Mouse (Mus musculus) ES-E14 (cell line): ENCODE measurements around the gene Adtrp. TPM values are rescaled to one million over a fixed set of nuclear protein-coding genes. Genes with fewer than 3 reads are reported as not detected.

Source experiments
- DNase-seq: peaks from one replicate; pipeline ENCODE4 v3.0.0-alpha.2; 2013; ENCODE audit warnings: low read depth, low spot score
- H3K27ac ChIP-seq: 2 replicates; pipeline ENCODE4 v1.5.1; 2012; ENCODE audit warnings: low read depth, mild to moderate bottlenecking, low read length, moderate library complexity, mixed read lengths; ENCODE audit not compliant: poor library complexity, insufficient read depth, severe bottlenecking
- H3K36me3 ChIP-seq: 2 replicates; pipeline ENCODE4 v1.6.1; 2012; ENCODE audit warnings: mild to moderate bottlenecking, low read length, moderate library complexity, mixed read lengths; ENCODE audit not compliant: control insufficient read depth, poor library complexity, insufficient read depth, severe bottlenecking
- H3K4me1 ChIP-seq, 2 experiments: fragments of 150-350 bp in 1 of 2; sonication (generic) in 1 of 2; 2 replicates each; pipeline ENCODE4 v1.6.1; 2012; ENCODE audit warnings: low read length in 2 of 2, mild to moderate bottlenecking in 1 of 2, mixed read lengths in 1 of 2; ENCODE audit not compliant: control insufficient read depth in 2 of 2, insufficient read depth in 2 of 2, poor library complexity in 1 of 2
- H3K4me3 ChIP-seq, 2 experiments: fragments of 150-350 bp in 1 of 2; sonication (generic) in 1 of 2; 2 replicates each; pipeline ENCODE4 v1.5.1; 2012; ENCODE audit warnings: low read length in 2 of 2, low read depth in 1 of 2, mild to moderate bottlenecking in 1 of 2, mixed read lengths in 1 of 2; ENCODE audit not compliant: insufficient read depth in 1 of 2, poor library complexity in 1 of 2, severe bottlenecking in 1 of 2
- H3K9ac ChIP-seq: 2 replicates; pipeline ENCODE4 v1.6.1; 2012; ENCODE audit warnings: low read depth, mild to moderate bottlenecking, low read length, mixed read lengths; ENCODE audit not compliant: poor library complexity, insufficient read depth, severe bottlenecking
- H3K9me3 ChIP-seq: fragments of 150-350 bp; sonication (generic); 2 replicates; pipeline ENCODE4 v1.6.1; 2012; ENCODE audit warnings: low read depth, mild to moderate bottlenecking, low read length; ENCODE audit not compliant: control insufficient read depth, insufficient read depth
- CHD2 ChIP-seq: IDR thresholded peaks from 2 replicates; pipeline ENCODE4 v1.6.1; 2014; ENCODE audit warnings: mild to moderate bottlenecking, low read depth, low read length, inconsistent platforms
- HCFC1 ChIP-seq: IDR thresholded peaks from 2 replicates; pipeline ENCODE4 v1.6.1; 2012; ENCODE audit warnings: low read length, inconsistent platforms, borderline replicate concordance; ENCODE audit not compliant: insufficient read depth
- MAFK ChIP-seq: IDR thresholded peaks from 2 replicates; pipeline ENCODE4 v1.6.1; 2014; ENCODE audit warnings: mild to moderate bottlenecking, low read depth, low read length, inconsistent platforms; ENCODE audit not compliant: insufficient read depth
- ZC3H11A ChIP-seq: IDR thresholded peaks from 2 replicates; pipeline ENCODE4 v1.6.1; 2012; ENCODE audit warnings: low read depth, mild to moderate bottlenecking, inconsistent platforms, low read length, borderline replicate concordance
- ZNF384 ChIP-seq: IDR thresholded peaks from 2 replicates; pipeline ENCODE4 v1.6.1; 2012; ENCODE audit warnings: low read depth, low read length, inconsistent platforms
- in situ Hi-C, 2 experiments: fragments of 600-800 bp; cut with MboI; formaldehyde crosslinking; loops; one replicate each; pipeline ENCODE4 v1.15.1; 2025; ENCODE audit warnings: low sequenced_read_pairs in 2 of 2, inconsistent platforms in 1 of 2; ENCODE audit not compliant: unreplicated experiment in 2 of 2
- total RNA-seq: library from RNA; depleted of rRNA; stranded (reverse); fragments of 300-350 nt; gene quantifications from 2 replicates; pipeline ENCODE4 v1.2.3, GENCODE M21; 2012

The Adtrp gene
- total RNA-seq, 1 experiment = 0.58 TPM

DNA sequence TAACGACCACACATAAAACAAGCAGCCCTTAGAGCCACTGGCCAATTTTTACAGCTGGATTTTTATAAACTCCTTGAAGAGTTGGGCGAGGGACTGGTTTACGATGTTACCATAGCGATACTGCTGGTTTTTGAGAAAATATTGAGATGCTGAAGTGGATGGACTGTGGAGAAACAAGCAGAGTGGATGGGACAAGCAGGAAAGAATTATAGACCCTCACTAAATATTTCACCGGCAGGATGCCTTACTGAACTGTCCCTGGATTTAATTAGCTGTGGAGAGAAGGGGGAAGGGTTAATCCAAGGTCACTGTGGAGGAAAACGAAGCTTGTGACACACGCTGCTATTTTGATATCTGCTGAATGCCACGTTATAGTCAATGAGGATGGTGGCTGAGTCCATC is 24.7 kb upstream of the Adtrp start:
- no peak for DNase-seq
- Histone ChIP-seq H3K9me3 (no peaks in the 10 kb centered on the region), H3K4me3 (no peak overlapping the region), H3K27ac (no peak overlapping the region), H3K4me1 (no peaks in the 10 kb centered on the region), H3K9ac (no peak overlapping the region), H3K36me3 (no peaks in the 10 kb centered on the region)
- in situ Hi-C loops = no loop called here
- no peak for TF ChIP-seq ZC3H11A
- no peak for TF ChIP-seq HCFC1
- TF ChIP-seq ZNF384 = no peak
- TF ChIP-seq MAFK = no peak
- TF ChIP-seq CHD2 = no peak

DNA sequence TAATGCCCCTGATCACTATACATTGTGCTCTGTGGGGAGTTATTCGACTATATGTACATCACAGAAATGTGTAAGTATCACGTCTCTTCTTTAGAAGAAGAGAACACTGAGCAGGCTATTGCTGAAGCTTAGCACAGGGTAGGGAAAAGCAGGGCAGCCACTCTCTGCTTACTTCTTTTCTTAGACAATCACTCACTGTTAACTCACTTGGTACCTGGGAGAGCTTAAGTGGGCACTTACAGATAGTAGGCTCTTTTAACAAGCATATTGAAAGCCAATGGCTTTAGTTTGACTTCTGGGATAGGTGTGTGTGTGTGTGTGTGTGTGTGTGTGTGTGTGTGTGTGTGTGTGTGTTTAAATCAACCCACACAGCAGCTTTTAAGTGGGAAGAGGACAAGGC is 20.0 kb upstream of the Adtrp start:
- TF ChIP-seq ZC3H11A (no peak), HCFC1 (no peak), ZNF384 (no peak), MAFK (no peak), CHD2 (no peak)
- in situ Hi-C loops = no loop called here
- no peaks in the 10 kb centered on the region for H3K4me1 ChIP-seq
- no peaks in the 10 kb centered on the region for H3K9me3 ChIP-seq
- no peak overlapping the region for H3K9ac ChIP-seq
- no peaks in the 10 kb centered on the region for H3K36me3 ChIP-seq
- DNase-seq = no peak
- H3K27ac ChIP-seq = no peak overlapping the region
- H3K4me3 ChIP-seq = no peak overlapping the region

DNA sequence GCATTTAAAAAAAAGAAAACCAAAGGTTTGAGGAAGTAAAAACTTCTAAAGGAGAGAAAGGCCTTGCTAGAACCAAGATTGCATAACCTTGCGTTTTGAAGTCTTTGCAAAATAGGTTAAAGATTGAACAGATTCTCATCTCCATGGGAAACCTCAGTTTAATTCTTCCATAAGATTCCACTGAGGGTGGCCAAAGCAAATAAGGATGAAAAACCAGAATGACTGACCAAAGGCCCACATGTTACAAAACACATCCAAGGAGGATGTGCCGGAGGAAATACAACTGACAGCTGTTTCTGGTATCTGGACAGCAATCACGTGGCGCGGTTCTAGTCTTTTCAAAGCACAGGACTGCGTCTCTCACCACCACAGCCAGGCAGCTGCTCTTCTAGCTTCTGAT is 18.1 kb upstream of the Adtrp start:
- H3K4me1 ChIP-seq = no peaks in the 10 kb centered on the region
- DNase-seq = no peak
- in situ Hi-C loops = no loop called here
- no peaks in the 10 kb centered on the region for H3K36me3 ChIP-seq
- no peak overlapping the region for H3K27ac ChIP-seq
- no peak overlapping the region for H3K9ac ChIP-seq
- H3K4me3 ChIP-seq = no peak overlapping the region
- TF ChIP-seq ZC3H11A (no peak), HCFC1 (no peak), MAFK (no peak)
- no peaks in the 10 kb centered on the region for H3K9me3 ChIP-seq

DNA sequence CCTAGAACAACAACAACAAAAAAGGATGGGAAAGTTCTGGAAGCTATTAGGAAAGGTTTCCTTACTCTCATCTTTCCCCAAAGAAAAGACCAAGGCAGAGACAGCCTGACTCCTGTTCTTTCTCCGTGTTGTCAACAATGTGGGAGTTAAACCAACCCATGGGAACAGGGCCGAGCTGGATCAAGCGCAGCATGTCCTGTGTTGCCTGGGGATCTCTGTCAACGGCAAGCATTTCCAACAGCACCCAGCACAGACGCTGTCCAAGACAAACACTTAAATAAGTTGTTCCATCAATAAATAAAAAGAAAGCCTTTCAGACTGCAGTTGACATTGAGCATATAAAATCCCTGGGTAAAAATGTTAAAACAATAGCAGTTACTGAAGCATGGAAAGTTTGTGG is 17.6 kb upstream of the Adtrp start:
- TF ChIP-seq MAFK = no peak
- no peak for TF ChIP-seq ZNF384
- TF ChIP-seq ZC3H11A = no peak
- TF ChIP-seq HCFC1 = no peak
- TF ChIP-seq CHD2 = no peak
- Histone ChIP-seq H3K9ac (no peak overlapping the region), H3K4me3 (no peak overlapping the region), H3K36me3 (no peaks in the 10 kb centered on the region), H3K9me3 (no peaks in the 10 kb centered on the region), H3K27ac (no peak overlapping the region), H3K4me1 (no peaks in the 10 kb centered on the region)
- DNase-seq = no peak
- in situ Hi-C loops = no loop called here

DNA sequence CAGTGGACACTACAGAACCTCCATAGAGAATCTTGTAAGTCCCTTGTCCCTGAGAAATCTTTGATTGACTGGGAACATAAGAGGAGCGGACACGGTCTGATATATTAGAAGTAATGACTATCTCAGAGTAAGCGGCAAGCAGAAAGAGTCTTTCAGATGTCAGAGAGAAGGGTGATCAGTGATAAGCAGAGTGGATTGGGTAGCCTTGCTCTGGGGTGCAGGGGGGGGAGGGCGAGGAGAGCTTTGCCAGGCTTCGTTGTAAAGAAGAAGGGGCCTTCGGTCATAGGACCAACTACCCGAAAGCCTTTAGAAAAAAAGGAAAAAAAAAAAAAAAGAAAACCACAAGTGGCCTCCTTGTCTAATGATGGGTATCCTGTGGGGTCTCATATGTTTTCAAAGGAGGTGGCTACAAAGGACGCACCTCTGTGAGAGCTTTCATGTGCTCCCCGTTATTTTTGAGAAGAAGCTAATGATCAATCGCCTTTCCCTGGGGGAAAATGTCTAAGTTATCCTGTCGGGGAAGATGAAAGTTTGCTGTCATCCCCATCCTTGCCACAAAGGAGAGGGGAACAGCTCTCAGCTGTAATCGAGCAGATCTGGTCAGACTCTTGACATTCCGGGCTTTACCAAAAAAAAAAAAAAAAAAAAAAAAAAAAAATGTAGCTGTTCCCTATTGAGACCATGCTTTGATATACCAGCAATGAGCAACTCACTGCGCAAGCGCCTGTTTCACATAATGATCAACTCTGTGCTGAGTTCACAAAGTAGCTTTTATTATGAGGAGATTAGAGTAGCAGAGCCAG is 13.3 kb upstream of the Adtrp start:
- Histone ChIP-seq H3K4me1 (no peaks in the 10 kb centered on the region), H3K4me3 (no peak overlapping the region), H3K9ac (no peak overlapping the region), H3K9me3 (no peaks in the 10 kb centered on the region), H3K27ac (no peak overlapping the region), H3K36me3 (no peaks in the 10 kb centered on the region)
- DNase-seq = no peak
- TF ChIP-seq ZC3H11A (no peak), HCFC1 (no peak), CHD2 (no peak), ZNF384 (no peak), MAFK (no peak)
- in situ Hi-C loops = no loop called here
